Mouse (Mus musculus): ENCODE results near the gene Krtap13. TPM values are rescaled to one million over a fixed set of nuclear protein-coding genes. Genes with fewer than 3 reads are reported as not detected.
"Not testable (repeated sequence)": the region's sequence is repeated elsewhere in the genome, so short reads cannot be mapped to it uniquely, and the experiment has no call there.

Gene Krtap13
- not detected in 2 replicates for polyA plus RNA-seq (2014; fragmentation: Nextera tagmentation; extraction: Ambion mirVana)

GRCm38 (mm10) chr16:88751535-88751934 is at the start of gene Krtap13:
Krtap13 (minus strand) TSS chr16:88751635.
- H3K27ac ChIP-seq (ENCODE audit: low read depth, low read length); H3K4me3 ChIP-seq (ENCODE audit: low read depth, low read length); H3K4me1 ChIP-seq (ENCODE audit: control insufficient read depth, insufficient read depth, low read length); H3K4me2 ChIP-seq (ENCODE audit: low read depth, low read length); H3K36me3 ChIP-seq (ENCODE audit: control insufficient read depth, insufficient read depth, low read length); H3K9me3 ChIP-seq (ENCODE audit: control insufficient read depth, low read length); H3K27me3 ChIP-seq (ENCODE audit: control insufficient read depth, insufficient read depth, low read length); H3K9ac ChIP-seq (replicated peaks; ENCODE audit: low read depth, low read length); ATAC-seq (ENCODE audit: low read depth): not testable (repeated sequence)
- 93% methylated on average over 3 of the region's 3 CpGs for WGBS

DNA sequence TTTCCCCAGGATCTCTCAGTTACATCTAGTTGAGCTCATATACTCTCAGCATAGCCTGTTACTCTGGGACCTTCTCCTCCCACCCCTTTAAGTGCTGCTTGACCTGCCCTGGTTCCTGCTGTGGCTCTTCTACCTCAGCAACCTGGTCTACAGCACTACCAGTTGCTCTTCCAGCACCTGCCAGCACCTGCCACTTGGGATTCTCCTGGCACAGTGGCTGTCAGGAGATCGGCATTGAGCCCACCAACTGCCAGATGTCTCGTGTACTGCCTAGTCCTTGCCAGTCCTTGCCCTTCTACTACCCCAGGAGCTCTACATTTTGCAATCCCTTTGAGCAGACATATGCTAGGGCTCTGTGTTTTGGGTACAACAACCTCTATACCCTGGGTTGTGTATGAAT is 35.4 kb upstream of the Krtap13 start:
- no peak for ATAC-seq (ENCODE audit: low read depth)
- Histone ChIP-seq H3K9me3 (ENCODE audit: control insufficient read depth, low read length) (no peaks in the 10 kb centered on the region), H3K27me3 (ENCODE audit: control insufficient read depth, insufficient read depth, low read length) (no peaks in the 10 kb centered on the region), H3K36me3 (ENCODE audit: control insufficient read depth, insufficient read depth, low read length) (no peaks in the 10 kb centered on the region), H3K4me2 (ENCODE audit: low read depth, low read length) (no peak overlapping the region), H3K4me1 (ENCODE audit: control insufficient read depth, insufficient read depth, low read length) (no peaks in the 10 kb centered on the region), H3K4me3 (ENCODE audit: low read depth, low read length) (no peak overlapping the region), H3K9ac (replicated peaks; ENCODE audit: low read depth, low read length) (no peak overlapping the region), H3K27ac (ENCODE audit: low read depth, low read length) (no peak overlapping the region)
- 82% methylated on average over 2 of the region's 2 CpGs for WGBS

GRCm38 (mm10) chr16:88777596-88777995 is 26.2 kb upstream of the Krtap13 start, which contains the start of gene Gm5965:
Gm5965 (plus strand) TSS chr16:88777896.
- WGBS, result 83% methylated on average over 5 of the region's 6 CpGs
- H3K36me3 ChIP-seq (ENCODE audit: control insufficient read depth, insufficient read depth, low read length), result no peaks in the 10 kb centered on the region
- no peak for ATAC-seq (ENCODE audit: low read depth)
- no peak within 1 kb of the TSS for H3K4me3 ChIP-seq (ENCODE audit: low read depth, low read length)
- H3K4me2 ChIP-seq (ENCODE audit: low read depth, low read length), result no peak within 1 kb of the TSS
- no peak within 1 kb of the TSS for H3K27ac ChIP-seq (ENCODE audit: low read depth, low read length)
- no peaks in the 10 kb centered on the region for H3K9me3 ChIP-seq (ENCODE audit: control insufficient read depth, low read length)
- H3K9ac ChIP-seq (replicated peaks; ENCODE audit: low read depth, low read length), result no peak within 1 kb of the TSS
- no peaks in the 10 kb centered on the region for H3K4me1 ChIP-seq (ENCODE audit: control insufficient read depth, insufficient read depth, low read length)
- no peaks in the 10 kb centered on the region for H3K27me3 ChIP-seq (ENCODE audit: control insufficient read depth, insufficient read depth, low read length)

DNA sequence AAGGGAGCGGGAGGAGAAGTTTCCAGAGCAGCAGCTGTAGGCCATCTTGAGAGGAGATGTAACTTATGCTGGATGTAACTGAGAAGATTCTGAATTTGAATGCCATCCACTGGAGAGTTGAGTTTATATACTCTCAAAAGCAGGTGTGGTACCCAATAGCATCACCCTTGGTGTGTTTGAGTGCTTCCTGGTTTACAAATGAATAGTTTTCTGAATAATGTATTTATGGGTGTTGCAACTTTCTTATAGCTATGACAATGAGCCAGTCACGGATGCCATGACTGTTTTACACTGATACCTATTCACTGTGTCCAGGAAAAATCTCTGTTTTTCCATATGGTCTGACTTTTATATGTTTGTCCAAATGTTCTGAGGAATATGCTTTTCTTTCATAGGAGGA is 22.7 kb upstream of the Krtap13 start, which contains the start of gene 2310057N15Rik:
Gene 2310057N15Rik (minus strand): TSS at position 101 of the 400 bp plus-strand sequence.
- Histone ChIP-seq H3K4me3 (ENCODE audit: low read depth, low read length) (no peak within 1 kb of the TSS), H3K4me2 (ENCODE audit: low read depth, low read length) (no peak within 1 kb of the TSS), H3K27ac (ENCODE audit: low read depth, low read length) (no peak within 1 kb of the TSS), H3K9me3 (ENCODE audit: control insufficient read depth, low read length) (no peaks in the 10 kb centered on the region), H3K36me3 (ENCODE audit: control insufficient read depth, insufficient read depth, low read length) (no peaks in the 10 kb centered on the region), H3K9ac (replicated peaks; ENCODE audit: low read depth, low read length) (no peak within 1 kb of the TSS), H3K4me1 (ENCODE audit: control insufficient read depth, insufficient read depth, low read length) (no peaks in the 10 kb centered on the region), H3K27me3 (ENCODE audit: control insufficient read depth, insufficient read depth, low read length) (no peaks in the 10 kb centered on the region)
- no peak for ATAC-seq (ENCODE audit: low read depth)
- WGBS, result 92% methylated on average over 2 of the region's 2 CpGs

DNA sequence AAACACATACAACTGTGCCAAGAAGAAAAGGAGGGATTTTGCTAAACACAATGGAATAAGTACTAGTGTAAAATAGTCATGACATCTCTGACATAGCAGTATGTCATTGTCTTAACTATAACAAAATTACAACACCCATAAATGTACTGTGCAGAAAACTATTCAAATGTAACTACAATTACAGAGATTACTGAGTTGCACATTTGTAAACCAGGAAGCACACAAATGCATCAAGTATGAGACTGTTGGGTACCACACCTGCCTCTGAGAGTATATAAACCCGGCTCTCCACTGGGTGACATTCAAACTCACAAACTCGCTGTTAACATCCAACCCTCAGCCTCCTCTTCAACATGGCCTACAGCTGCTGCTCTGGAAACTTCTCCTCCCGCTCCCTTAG is 7.1 kb upstream of the Krtap13 start, which contains the start of gene 2310034C09Rik:
Gene 2310034C09Rik (plus strand): TSS at position 301 of the 400 bp plus-strand sequence.
- ATAC-seq (ENCODE audit: low read depth); H3K4me1 ChIP-seq (ENCODE audit: control insufficient read depth, insufficient read depth, low read length); H3K27me3 ChIP-seq (ENCODE audit: control insufficient read depth, insufficient read depth, low read length); H3K9ac ChIP-seq (replicated peaks; ENCODE audit: low read depth, low read length); H3K27ac ChIP-seq (ENCODE audit: low read depth, low read length); H3K9me3 ChIP-seq (ENCODE audit: control insufficient read depth, low read length); H3K36me3 ChIP-seq (ENCODE audit: control insufficient read depth, insufficient read depth, low read length); H3K4me3 ChIP-seq (ENCODE audit: low read depth, low read length); H3K4me2 ChIP-seq (ENCODE audit: low read depth, low read length): not testable (repeated sequence)
- WGBS, result 94% methylated on average over 3 of the region's 3 CpGs

- H3K4me1 ChIP-seq (ENCODE audit: control insufficient read depth, insufficient read depth, low read length), result no peaks in the 10 kb centered on the region
- no peak overlapping the region for H3K9ac ChIP-seq (replicated peaks; ENCODE audit: low read depth, low read length)
- H3K27me3 ChIP-seq (ENCODE audit: control insufficient read depth, insufficient read depth, low read length), result no peaks in the 10 kb centered on the region
- no peak overlapping the region for H3K27ac ChIP-seq (ENCODE audit: low read depth, low read length)
- H3K36me3 ChIP-seq (ENCODE audit: control insufficient read depth, insufficient read depth, low read length), result no peaks in the 10 kb centered on the region
- no peak overlapping the region for H3K4me2 ChIP-seq (ENCODE audit: low read depth, low read length)
- no peaks in the 10 kb centered on the region for H3K9me3 ChIP-seq (ENCODE audit: control insufficient read depth, low read length)
- 62% methylated on average over 4 of the region's 4 CpGs for WGBS
- ATAC-seq (ENCODE audit: low read depth), result no peak; the same call in 1 of the 2 replicates
- H3K4me3 ChIP-seq (ENCODE audit: low read depth, low read length), result no peak overlapping the region
Measured at GRCm38 (mm10) chr16:88747943-88748342, 3.5 kb downstream of the Krtap13 start.

- Histone ChIP-seq H3K9ac (replicated peaks; ENCODE audit: low read depth, low read length) (no peak overlapping the region), H3K27me3 (ENCODE audit: control insufficient read depth, insufficient read depth, low read length) (no peaks in the 10 kb centered on the region), H3K36me3 (ENCODE audit: control insufficient read depth, insufficient read depth, low read length) (no peaks in the 10 kb centered on the region), H3K4me1 (ENCODE audit: control insufficient read depth, insufficient read depth, low read length) (no peaks in the 10 kb centered on the region), H3K4me3 (ENCODE audit: low read depth, low read length) (no peak overlapping the region), H3K27ac (ENCODE audit: low read depth, low read length) (no peak overlapping the region), H3K9me3 (ENCODE audit: control insufficient read depth, low read length) (no peaks in the 10 kb centered on the region), H3K4me2 (ENCODE audit: low read depth, low read length) (no peak overlapping the region)
- 72% methylated on average over 4 of the region's 4 CpGs for WGBS
- no peak for ATAC-seq (ENCODE audit: low read depth)
Measured at GRCm38 (mm10) chr16:88744750-88745340, 6.6 kb downstream of the Krtap13 start.

GRCm38 (mm10) chr16:88735391-88735790 is 16.0 kb downstream of the Krtap13 start:
- Histone ChIP-seq H3K9ac (replicated peaks; ENCODE audit: low read depth, low read length) (no peak overlapping the region), H3K36me3 (ENCODE audit: control insufficient read depth, insufficient read depth, low read length) (no peaks in the 10 kb centered on the region), H3K4me2 (ENCODE audit: low read depth, low read length) (no peak overlapping the region), H3K4me1 (ENCODE audit: control insufficient read depth, insufficient read depth, low read length) (no peaks in the 10 kb centered on the region), H3K27ac (ENCODE audit: low read depth, low read length) (no peak overlapping the region), H3K4me3 (ENCODE audit: low read depth, low read length) (no peak overlapping the region), H3K27me3 (ENCODE audit: control insufficient read depth, insufficient read depth, low read length) (no peaks in the 10 kb centered on the region), H3K9me3 (ENCODE audit: control insufficient read depth, low read length) (no peaks in the 10 kb centered on the region)
- peak; percentile 46; the same call in 1 of the 2 replicates for ATAC-seq (ENCODE audit: low read depth)
- WGBS, result 68% methylated on average over 2 of the region's 2 CpGs

- Histone ChIP-seq H3K9ac (replicated peaks; ENCODE audit: low read depth, low read length) (no peak within 1 kb of the TSS), H3K27ac (ENCODE audit: low read depth, low read length) (no peak within 1 kb of the TSS), H3K4me3 (ENCODE audit: low read depth, low read length) (no peak within 1 kb of the TSS), H3K4me1 (ENCODE audit: control insufficient read depth, insufficient read depth, low read length) (no peaks in the 10 kb centered on the region), H3K9me3 (ENCODE audit: control insufficient read depth, low read length) (no peaks in the 10 kb centered on the region), H3K27me3 (ENCODE audit: control insufficient read depth, insufficient read depth, low read length) (no peaks in the 10 kb centered on the region), H3K36me3 (ENCODE audit: control insufficient read depth, insufficient read depth, low read length) (no peaks in the 10 kb centered on the region), H3K4me2 (ENCODE audit: low read depth, low read length) (no peak within 1 kb of the TSS)
- 89% methylated on average over 4 of the region's 4 CpGs for WGBS
- ATAC-seq (ENCODE audit: low read depth), result no peak
Measured at GRCm38 (mm10) chr16:88728812-88729275, 22.6 kb downstream of the Krtap13 start, which contains the start of gene Krtap13-1. Krtap13-1 (plus strand) TSS chr16:88728862.

Measured in neural tube, embryonic 14.5 days (tissue).